Mouse (Mus musculus): ENCODE results near the gene Fam20b. TPM values are rescaled to one million over a fixed set of nuclear protein-coding genes. Genes with fewer than 3 reads are reported as not detected.
A peak's percentile ranks its signal among the peaks of the same experiment; 100 is the strongest.

The Fam20b gene
- polyA plus RNA-seq (2015; fragmentation: Nextera tagmentation; extraction: Ambion mirVana) = 23.1 and 25.3 TPM in 2 replicates

GRCm38 (mm10) chr1:156718950-156719805 is at the start of gene Fam20b:
Gene Fam20b, minus strand, starts transcription at chr1:156719086.
- H3K27ac ChIP-seq (ENCODE audit: low read length) = peak within 1 kb of the TSS; percentile 93
- H3K9ac ChIP-seq (ENCODE audit: low read length) = peak within 1 kb of the TSS; percentile 95
- no peaks in the 10 kb centered on the region for H3K9me3 ChIP-seq (replicated peaks; ENCODE audit: control insufficient read depth, low read length)
- H3K36me3 ChIP-seq (ENCODE audit: control insufficient read depth, insufficient read depth) = no peaks in the 10 kb centered on the region
- H3K4me3 ChIP-seq (ENCODE audit: low read length) = peak within 1 kb of the TSS; percentile 99
- ATAC-seq (replicated peaks; ENCODE audit: extremely low read depth, insufficient read depth, low FRiP score) = peak; percentile 97
- WGBS = 2% methylated on average over 28 of the region's 47 CpGs
- peak within 1 kb of the TSS; percentile 70 for H3K4me2 ChIP-seq (ENCODE audit: low read depth, low read length)
- no peaks in the 10 kb centered on the region for H3K27me3 ChIP-seq (ENCODE audit: control insufficient read depth, insufficient read depth, low read length)
- H3K4me1 ChIP-seq (ENCODE audit: control insufficient read depth, insufficient read depth, low read length) = peaks cover 8% of the 10 kb centered on the region

- peaks cover 14% of the 10 kb centered on the region for H3K4me1 ChIP-seq (ENCODE audit: control insufficient read depth, insufficient read depth, low read length)
- H3K9me3 ChIP-seq (replicated peaks; ENCODE audit: control insufficient read depth, low read length) = peaks cover 22% of the 10 kb centered on the region
- H3K36me3 ChIP-seq (ENCODE audit: control insufficient read depth, insufficient read depth) = no peaks in the 10 kb centered on the region; the same call in 1 of the 2 replicates
- WGBS = 78% methylated on average over 3 of the region's 3 CpGs
- H3K27ac ChIP-seq (ENCODE audit: low read length) = no peak overlapping the region
- no peak overlapping the region for H3K4me2 ChIP-seq (ENCODE audit: low read depth, low read length)
- H3K9ac ChIP-seq (ENCODE audit: low read length) = no peak overlapping the region
- no peak for ATAC-seq (replicated peaks; ENCODE audit: extremely low read depth, insufficient read depth, low FRiP score)
- no peak overlapping the region for H3K4me3 ChIP-seq (ENCODE audit: low read length)
- H3K27me3 ChIP-seq (ENCODE audit: control insufficient read depth, insufficient read depth, low read length) = no peaks in the 10 kb centered on the region
Observed at GRCm38 (mm10) chr1:156765311-156765710, 46.4 kb upstream of the Fam20b start.

GRCm38 (mm10) chr1:156764584-156764983 is 45.7 kb upstream of the Fam20b start:
- Histone ChIP-seq H3K27me3 (ENCODE audit: control insufficient read depth, insufficient read depth, low read length) (no peaks in the 10 kb centered on the region), H3K27ac (ENCODE audit: low read length) (no peak overlapping the region), H3K4me1 (ENCODE audit: control insufficient read depth, insufficient read depth, low read length) (peaks cover 14% of the 10 kb centered on the region), H3K9ac (ENCODE audit: low read length) (no peak overlapping the region), H3K9me3 (replicated peaks; ENCODE audit: control insufficient read depth, low read length) (peaks cover 22% of the 10 kb centered on the region), H3K4me2 (ENCODE audit: low read depth, low read length) (no peak overlapping the region), H3K4me3 (ENCODE audit: low read length) (no peak overlapping the region), H3K36me3 (ENCODE audit: control insufficient read depth, insufficient read depth) (no peaks in the 10 kb centered on the region; the same call in 1 of the 2 replicates)
- 71% methylated on average over 6 of the region's 6 CpGs for WGBS
- ATAC-seq (replicated peaks; ENCODE audit: extremely low read depth, insufficient read depth, low FRiP score) = no peak

- Histone ChIP-seq H3K4me2 (ENCODE audit: low read depth, low read length) (no peak overlapping the region), H3K27ac (ENCODE audit: low read length) (no peak overlapping the region), H3K4me1 (ENCODE audit: control insufficient read depth, insufficient read depth, low read length) (peaks cover 14% of the 10 kb centered on the region), H3K9me3 (replicated peaks; ENCODE audit: control insufficient read depth, low read length) (peaks cover 22% of the 10 kb centered on the region), H3K9ac (ENCODE audit: low read length) (no peak overlapping the region), H3K4me3 (ENCODE audit: low read length) (no peak overlapping the region), H3K27me3 (ENCODE audit: control insufficient read depth, insufficient read depth, low read length) (no peaks in the 10 kb centered on the region), H3K36me3 (ENCODE audit: control insufficient read depth, insufficient read depth) (no peaks in the 10 kb centered on the region; the same call in 1 of the 2 replicates)
- no peak for ATAC-seq (replicated peaks; ENCODE audit: extremely low read depth, insufficient read depth, low FRiP score)
- WGBS = 93% methylated on average over 6 of the region's 6 CpGs
Observed at GRCm38 (mm10) chr1:156763280-156763679, 44.4 kb upstream of the Fam20b start.

- Histone ChIP-seq H3K4me2 (ENCODE audit: low read depth, low read length) (peak overlapping the region; percentile 42), H3K9me3 (replicated peaks; ENCODE audit: control insufficient read depth, low read length) (peaks cover 10% of the 10 kb centered on the region), H3K27ac (ENCODE audit: low read length) (peak overlapping the region; percentile 85), H3K9ac (ENCODE audit: low read length) (0 out of 2 replicates have a peak overlapping the region, but pooled peaks have one; percentile 14), H3K4me3 (ENCODE audit: low read length) (no peak overlapping the region; the same call in 1 of the 2 replicates), H3K36me3 (ENCODE audit: control insufficient read depth, insufficient read depth) (no peaks in the 10 kb centered on the region; the same call in 1 of the 2 replicates), H3K27me3 (ENCODE audit: control insufficient read depth, insufficient read depth, low read length) (no peaks in the 10 kb centered on the region), H3K4me1 (ENCODE audit: control insufficient read depth, insufficient read depth, low read length) (peaks cover 14% of the 10 kb centered on the region)
- peak; percentile 87 for ATAC-seq (replicated peaks; ENCODE audit: extremely low read depth, insufficient read depth, low FRiP score)
- WGBS = 35% methylated on average over 10 of the region's 10 CpGs
Observed at GRCm38 (mm10) chr1:156761430-156761801, 42.5 kb upstream of the Fam20b start.

- no peak for ATAC-seq (replicated peaks; ENCODE audit: extremely low read depth, insufficient read depth, low FRiP score)
- H3K9me3 ChIP-seq (replicated peaks; ENCODE audit: control insufficient read depth, low read length) = peaks cover 5% of the 10 kb centered on the region; the same call in 1 of the 2 replicates
- peak overlapping the region; percentile 42 for H3K4me2 ChIP-seq (ENCODE audit: low read depth, low read length)
- 0 out of 2 replicates have a peak overlapping the region, but pooled peaks have one; percentile 14 for H3K9ac ChIP-seq (ENCODE audit: low read length)
- H3K27me3 ChIP-seq (ENCODE audit: control insufficient read depth, insufficient read depth, low read length) = no peaks in the 10 kb centered on the region
- WGBS = 77% methylated on average over 13 of the region's 13 CpGs
- H3K36me3 ChIP-seq (ENCODE audit: control insufficient read depth, insufficient read depth) = no peaks in the 10 kb centered on the region
- peaks cover 14% of the 10 kb centered on the region for H3K4me1 ChIP-seq (ENCODE audit: control insufficient read depth, insufficient read depth, low read length)
- H3K27ac ChIP-seq (ENCODE audit: low read length) = peak overlapping the region; percentile 85
- H3K4me3 ChIP-seq (ENCODE audit: low read length) = no peak overlapping the region; the same call in 1 of the 2 replicates
Observed at GRCm38 (mm10) chr1:156760549-156761429, 41.9 kb upstream of the Fam20b start.

- no peak overlapping the region for H3K4me3 ChIP-seq (ENCODE audit: low read length)
- no peak overlapping the region for H3K4me2 ChIP-seq (ENCODE audit: low read depth, low read length)
- H3K9ac ChIP-seq (ENCODE audit: low read length) = no peak overlapping the region
- no peaks in the 10 kb centered on the region for H3K27me3 ChIP-seq (ENCODE audit: control insufficient read depth, insufficient read depth, low read length)
- no peak for ATAC-seq (replicated peaks; ENCODE audit: extremely low read depth, insufficient read depth, low FRiP score)
- H3K36me3 ChIP-seq (ENCODE audit: control insufficient read depth, insufficient read depth) = no peaks in the 10 kb centered on the region
- no peaks in the 10 kb centered on the region for H3K9me3 ChIP-seq (replicated peaks; ENCODE audit: control insufficient read depth, low read length)
- no peak overlapping the region for H3K27ac ChIP-seq (ENCODE audit: low read length)
- peaks cover 24% of the 10 kb centered on the region for H3K4me1 ChIP-seq (ENCODE audit: control insufficient read depth, insufficient read depth, low read length)
- WGBS = 64% methylated on average over 4 of the region's 4 CpGs
Observed at GRCm38 (mm10) chr1:156758326-156758725, 39.4 kb upstream of the Fam20b start.

GRCm38 (mm10) chr1:156754608-156755413 is 35.9 kb upstream of the Fam20b start:
- Histone ChIP-seq H3K4me1 (ENCODE audit: control insufficient read depth, insufficient read depth, low read length) (peaks cover 18% of the 10 kb centered on the region), H3K27ac (ENCODE audit: low read length) (peak overlapping the region; percentile 37; the same call in 1 of the 2 replicates), H3K4me2 (ENCODE audit: low read depth, low read length) (no peak overlapping the region), H3K27me3 (ENCODE audit: control insufficient read depth, insufficient read depth, low read length) (no peaks in the 10 kb centered on the region), H3K9me3 (replicated peaks; ENCODE audit: control insufficient read depth, low read length) (no peaks in the 10 kb centered on the region), H3K36me3 (ENCODE audit: control insufficient read depth, insufficient read depth) (no peaks in the 10 kb centered on the region), H3K9ac (ENCODE audit: low read length) (no peak overlapping the region), H3K4me3 (ENCODE audit: low read length) (no peak overlapping the region)
- ATAC-seq (replicated peaks; ENCODE audit: extremely low read depth, insufficient read depth, low FRiP score) = 0 out of 2 replicates have a peak, but pooled peaks have one; percentile 25
- WGBS = 49% methylated on average over 15 of the region's 15 CpGs
